22 mouse cellular contexts compared by ENCODE assay signal in the genomic region with DNA sequence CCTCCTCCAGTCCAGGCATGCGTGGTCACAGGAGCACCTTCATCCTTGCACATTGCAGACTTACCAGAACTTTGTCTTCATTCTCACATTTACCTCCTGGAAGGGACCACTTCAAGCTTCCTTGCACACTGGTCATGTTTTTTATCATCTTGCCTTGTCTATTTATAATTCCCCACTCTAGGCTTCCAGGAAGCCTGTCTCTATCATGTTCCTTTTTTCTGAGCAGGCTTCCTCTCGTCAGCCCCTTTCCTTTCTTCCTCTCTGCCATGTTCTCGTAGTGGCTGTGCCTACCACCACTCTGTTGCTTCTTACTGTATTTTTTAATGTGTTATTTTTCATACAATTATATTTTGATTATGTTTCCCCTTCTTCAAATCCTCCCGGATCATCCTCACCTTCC. TPM values are rescaled to one million over a fixed set of nuclear protein-coding genes. Genes with fewer than 3 reads are reported as not detected.
DNase-seq lines count a peak whose midpoint lies in the region; ATAC-seq lines count a peak whose summit lies in the region.
"Had no signal": no experiment of that assay in that cellular context is flagged by ENCODE, and none has a peak within 500 bp of the region (broad histone marks: within the 10 kb centered on the region; RNA-seq: fewer than 3 reads in every experiment).

No protein-coding gene starts in this region.

- H3K9ac ChIP-seq in liver, embryonic 16.5 days (ENCODE audit: low read depth, low read length), result no peak overlapping the region
- H3K9ac ChIP-seq in liver, embryonic 11.5 days (ENCODE audit: low read depth, low read length), result no peak overlapping the region
- H3K9ac ChIP-seq: hindbrain, embryonic 14.5 days; neural tube, embryonic 15.5 days had no signal

- ATAC-seq in liver, embryonic 16.5 days (ENCODE audit: low read depth), result no peak
- ATAC-seq in liver, embryonic 11.5 days (replicated peaks; ENCODE audit: low FRiP score), result no peak
- peak; percentile 57 for ATAC-seq in common myeloid progenitor, adult 5-6 weeks (replicated peaks; ENCODE audit: low read depth, poor library complexity, severe bottlenecking)
- ATAC-seq: activated CD4-positive, CD25-positive, alpha-beta regulatory T cell, adult 4 months had no signal

- H3K4me3 ChIP-seq in liver, embryonic 16.5 days (ENCODE audit: low read depth, low read length), result no peak overlapping the region
- no peak overlapping the region for H3K4me3 ChIP-seq in liver, embryonic 11.5 days (ENCODE audit: low read depth, low read length)
- H3K4me3 ChIP-seq: embryonic facial prominence, embryonic 10.5 days; left cerebral cortex, adult 2 months; neural tube, embryonic 15.5 days had no signal

- H3K4me1 ChIP-seq in liver, embryonic 16.5 days (ENCODE audit: control insufficient read depth, low read depth, low read length), result no peaks in the 10 kb centered on the region
- H3K4me1 ChIP-seq in liver, embryonic 11.5 days (replicated peaks; ENCODE audit: control insufficient read depth, insufficient read depth, low read length), result peaks cover 4% of the 10 kb centered on the region; the same call in 1 of the 2 replicates
- H3K4me1 ChIP-seq: embryonic facial prominence, embryonic 10.5 days; neural tube, embryonic 15.5 days had no signal

- no peaks in the 10 kb centered on the region for H3K9me3 ChIP-seq in liver, embryonic 16.5 days (replicated peaks; ENCODE audit: control insufficient read depth, low read length)
- no peaks in the 10 kb centered on the region for H3K9me3 ChIP-seq in liver, embryonic 11.5 days (ENCODE audit: control insufficient read depth, low read length)
- H3K9me3 ChIP-seq: neural tube, embryonic 15.5 days had no signal

- no peak for DNase-seq in liver, embryonic 11.5 days (ENCODE audit: low spot score)
- DNase-seq in MEL-GATA-1-ER (ENCODE audit: extremely low read depth, low read depth), result peak; percentile 75
- peak; percentile 27 for DNase-seq in splenic B cell, adult 2 months (ENCODE audit: low read depth, low spot score)
- DNase-seq in embryo, embryonic 10 days (ENCODE audit: low spot score), result no peak
- DNase-seq in kidney, postnatal 36 days, result no peak
- DNase-seq: adrenal gland, postnatal 10 days; cerebellum, adult 9-10 months; gastrocnemius, postnatal 36 days; heart, postnatal 36 days; kidney, adult 2 months; kidney, postnatal 10 days; lung, adult 2 months; lung, postnatal 14 days; thymus, adult 18-20 months; thymus, postnatal 4 days had no signal

- 24% methylated on average over 4 of the region's 4 CpGs for WGBS in liver, embryonic 16.5 days (ENCODE audit: insufficient replicate concordance)
- WGBS in liver, embryonic 11.5 days, result 38% methylated on average over 4 of the region's 4 CpGs

- no peak overlapping the region for H3K4me2 ChIP-seq in liver, embryonic 16.5 days (ENCODE audit: low read depth, low read length)
- H3K4me2 ChIP-seq in liver, embryonic 11.5 days, result no peak overlapping the region
- H3K4me2 ChIP-seq: hindbrain, embryonic 14.5 days; neural tube, embryonic 15.5 days had no signal

- H3K27me3 ChIP-seq in liver, embryonic 16.5 days (ENCODE audit: control insufficient read depth, insufficient read depth, low read depth, low read length), result no peaks in the 10 kb centered on the region; the same call in 1 of the 2 replicates
- H3K27me3 ChIP-seq in liver, embryonic 11.5 days (replicated peaks; ENCODE audit: control insufficient read depth, insufficient read depth, low read length), result no peaks in the 10 kb centered on the region
- H3K27me3 ChIP-seq in splenic B cell, adult 2 months (ENCODE audit: control insufficient read depth, insufficient read depth, low read length, poor library complexity, severe bottlenecking), result no peaks in the 10 kb centered on the region
- H3K27me3 ChIP-seq: neural tube, embryonic 15.5 days had no signal

- no peaks in the 10 kb centered on the region for H3K36me3 ChIP-seq in liver, embryonic 16.5 days (ENCODE audit: control insufficient read depth, insufficient read depth)
- H3K36me3 ChIP-seq in liver, embryonic 11.5 days (ENCODE audit: control insufficient read depth, insufficient read depth, low read length), result no peaks in the 10 kb centered on the region
- H3K36me3 ChIP-seq in splenic B cell, adult 2 months (ENCODE audit: control insufficient read depth, insufficient read depth, low read length, poor library complexity, severe bottlenecking), result no peaks in the 10 kb centered on the region
- H3K36me3 ChIP-seq: embryonic facial prominence, embryonic 10.5 days; neural tube, embryonic 15.5 days had no signal

- H3K27ac ChIP-seq in liver, embryonic 16.5 days (ENCODE audit: low read length), result peak overlapping the region; percentile 32; the same call in 1 of the 2 replicates
- H3K27ac ChIP-seq in liver, embryonic 11.5 days (ENCODE audit: low read depth, low read length), result no peak overlapping the region
- H3K27ac ChIP-seq: embryonic facial prominence, embryonic 10.5 days; hindbrain, embryonic 14.5 days; left cerebral cortex, adult 2 months; neural tube, embryonic 15.5 days had no signal

RNA-seq across cellular contexts. Expression of gene Runx1, which starts 42.6 kb away (rescaled TPM):
- 4.1 and 4.4 TPM in 2 replicates for polyA plus RNA-seq in liver, embryonic 16.5 days (2015; fragmentation: Nextera tagmentation; extraction: Ambion mirVana)
- polyA plus RNA-seq in liver, embryonic 11.5 days (2014; fragmentation: Nextera tagmentation; extraction: Ambion mirVana), result 18.7 and 23.4 TPM in 2 replicates
- total RNA-seq in common myeloid progenitor, adult 5-6 weeks (2017), result 78.7 and 92.4 TPM in 2 replicates

Comparison
In these comparisons a context has a peak if more than half of its experiments do, and no peak if none do; other contexts are left out.
1. DNase-seq: peak in MEL-GATA-1-ER (single experiment) and splenic B cell, adult 2 months (single experiment); none in liver, embryonic 11.5 days (single experiment), embryo, embryonic 10 days (single experiment) and kidney, postnatal 36 days (0 of 2).